In genomic region chr17:34188010-34188409, GRCm38 (mm10) we compare ENCODE assay signal across 8 mouse cellular contexts. TPM values are rescaled to one million over a fixed set of nuclear protein-coding genes. Genes with fewer than 3 reads are reported as not detected.
DNase-seq lines count a peak whose midpoint lies in the region; ATAC-seq lines count a peak whose summit lies in the region.

No protein-coding gene starts in this region.

- intact Hi-C loops in left cerebral cortex, postnatal 36 days (cut with DNase I) = no loop called here

- H3K36me3 ChIP-seq in kidney, embryonic 16.5 days (ENCODE audit: insufficient read depth, low read length) = no peaks in the 10 kb centered on the region
- H3K36me3 ChIP-seq in heart, embryonic 11.5 days (ENCODE audit: control insufficient read depth, insufficient read depth, low read length) = no peaks in the 10 kb centered on the region
- H3K36me3 ChIP-seq in neural tube, embryonic 15.5 days = no peaks in the 10 kb centered on the region

- H3K9ac ChIP-seq in kidney, embryonic 16.5 days (replicated peaks; ENCODE audit: low read length) = peak overlapping the region; percentile 61
- peak overlapping the region; percentile 60 for H3K9ac ChIP-seq in heart, embryonic 11.5 days (ENCODE audit: low read depth, low read length)
- peak overlapping the region; percentile 47 for H3K9ac ChIP-seq in neural tube, embryonic 15.5 days (replicated peaks)

- peak overlapping the region; percentile 51 for H3K4me3 ChIP-seq in kidney, embryonic 16.5 days (ENCODE audit: low read length)
- H3K4me3 ChIP-seq in heart, embryonic 11.5 days (ENCODE audit: low read depth, low read length) = peak overlapping the region; percentile 44
- H3K4me3 ChIP-seq in neural tube, embryonic 15.5 days (replicated peaks) = peak overlapping the region; percentile 52

- no peak for ATAC-seq in kidney, embryonic 16.5 days (ENCODE audit: low FRiP score, low TSS enrichment)
- no peak; the same call in 1 of the 2 replicates for ATAC-seq in heart, embryonic 11.5 days (replicated peaks; ENCODE audit: insufficient number of reproducible peaks, low FRiP score, low TSS enrichment)
- ATAC-seq in neural tube, embryonic 15.5 days (ENCODE audit: low FRiP score) = no peak

- peak overlapping the region; percentile 95 for H3K4me2 ChIP-seq in kidney, embryonic 16.5 days (replicated peaks; ENCODE audit: low read depth, low read length)
- H3K4me2 ChIP-seq in heart, embryonic 11.5 days = peak overlapping the region; percentile 81
- peak overlapping the region; percentile 93 for H3K4me2 ChIP-seq in neural tube, embryonic 15.5 days

- H3K4me1 ChIP-seq in kidney, embryonic 16.5 days (ENCODE audit: insufficient read depth, low read length) = peaks cover 6% of the 10 kb centered on the region
- peaks cover 7% of the 10 kb centered on the region; the same call in 1 of the 2 replicates for H3K4me1 ChIP-seq in heart, embryonic 11.5 days (ENCODE audit: control insufficient read depth, insufficient read depth, low read length)
- H3K4me1 ChIP-seq in neural tube, embryonic 15.5 days = peaks cover 18% of the 10 kb centered on the region

- no peak for DNase-seq in kidney, postnatal 25 days
- DNase-seq in adipocyte (ENCODE audit: low spot score) (peak; percentile 16), liver (peak; percentile 14)
- DNase-seq in ovary, postnatal 10 days (ENCODE audit: low spot score) = no peak
- DNase-seq in left cerebral cortex, postnatal 36 days (ENCODE audit: low spot score in 2 of 2) = no peak

- no peak overlapping the region for H3K27ac ChIP-seq in kidney, embryonic 16.5 days (ENCODE audit: low read length)
- no peak overlapping the region for H3K27ac ChIP-seq in heart, embryonic 11.5 days (ENCODE audit: low read depth, low read length)
- H3K27ac ChIP-seq in neural tube, embryonic 15.5 days (replicated peaks) = peak overlapping the region; percentile 23; the same call in 1 of the 2 replicates

- H3K27me3 ChIP-seq in kidney, embryonic 16.5 days (ENCODE audit: insufficient read depth, low read length) = peaks cover 33% of the 10 kb centered on the region
- H3K27me3 ChIP-seq in heart, embryonic 11.5 days (ENCODE audit: control insufficient read depth, insufficient read depth, low read length) = peaks cover 78% of the 10 kb centered on the region
- peaks cover 88% of the 10 kb centered on the region for H3K27me3 ChIP-seq in neural tube, embryonic 15.5 days (replicated peaks)

- H3K9me3 ChIP-seq in kidney, embryonic 16.5 days (ENCODE audit: low read length) = no peaks in the 10 kb centered on the region
- H3K9me3 ChIP-seq in heart, embryonic 11.5 days (replicated peaks; ENCODE audit: control insufficient read depth, low read length) = no peaks in the 10 kb centered on the region
- H3K9me3 ChIP-seq in neural tube, embryonic 15.5 days (replicated peaks) = no peaks in the 10 kb centered on the region

- WGBS in kidney, embryonic 16.5 days = 3% methylated on average over 20 of the region's 20 CpGs
- WGBS in heart, embryonic 11.5 days (ENCODE audit: insufficient replicate concordance) = 5% methylated on average over 20 of the region's 20 CpGs
- 3% methylated on average over 16 of the region's 20 CpGs for WGBS in neural tube, embryonic 15.5 days

RNA-seq across cellular contexts. Expression of gene Psmb9, which starts 0.4 kb away (rescaled TPM):
- polyA plus RNA-seq in kidney, embryonic 16.5 days (2015; fragmentation: Nextera tagmentation; extraction: Ambion mirVana) = 2.0 and 2.4 TPM in 2 replicates
- polyA plus RNA-seq in heart, embryonic 11.5 days (2014; fragmentation: Nextera tagmentation; extraction: Ambion mirVana) = 0.42 and 0.59 TPM in 2 replicates
- polyA plus RNA-seq in neural tube, embryonic 15.5 days (2015; fragmentation: Nextera tagmentation; extraction: Ambion mirVana) = 2.1 and 35.0 TPM in 2 replicates
- total RNA-seq in left cerebral cortex, postnatal 36 days (2021) = 1 to 10 TPM in 1 of 2 experiments, under 1 TPM in 1; 0.77 to 1.1 TPM

RNA-seq across cellular contexts. Expression of gene Tap1, which starts 0.7 kb away (rescaled TPM):
- polyA plus RNA-seq in kidney, embryonic 16.5 days (2015; fragmentation: Nextera tagmentation; extraction: Ambion mirVana) = 4.7 and 5.5 TPM in 2 replicates
- 0.63 and 0.86 TPM in 2 replicates for polyA plus RNA-seq in heart, embryonic 11.5 days (2014; fragmentation: Nextera tagmentation; extraction: Ambion mirVana)
- polyA plus RNA-seq in neural tube, embryonic 15.5 days (2015; fragmentation: Nextera tagmentation; extraction: Ambion mirVana) = 3.5 and 12.0 TPM in 2 replicates
- 1 to 10 TPM; 1.9 to 2.0 TPM for total RNA-seq in left cerebral cortex, postnatal 36 days (2021)

RNA-seq across cellular contexts. Expression of gene Psmb8, which starts 9.5 kb away (rescaled TPM):
- 6.4 and 7.2 TPM in 2 replicates for polyA plus RNA-seq in kidney, embryonic 16.5 days (2015; fragmentation: Nextera tagmentation; extraction: Ambion mirVana)
- 1.5 and 2.5 TPM in 2 replicates for polyA plus RNA-seq in heart, embryonic 11.5 days (2014; fragmentation: Nextera tagmentation; extraction: Ambion mirVana)
- polyA plus RNA-seq in neural tube, embryonic 15.5 days (2015; fragmentation: Nextera tagmentation; extraction: Ambion mirVana) = 3.8 and 80.4 TPM in 2 replicates
- 1 to 10 TPM; 2.1 to 3.4 TPM for total RNA-seq in left cerebral cortex, postnatal 36 days (2021)

RNA-seq across cellular contexts. Expression of gene Tap2, which starts 15.3 kb away (rescaled TPM):
- polyA plus RNA-seq in kidney, embryonic 16.5 days (2015; fragmentation: Nextera tagmentation; extraction: Ambion mirVana) = 5.2 and 5.8 TPM in 2 replicates
- polyA plus RNA-seq in heart, embryonic 11.5 days (2014; fragmentation: Nextera tagmentation; extraction: Ambion mirVana) = 0.44 and 1.4 TPM in 2 replicates
- 1.9 and 15.0 TPM in 2 replicates for polyA plus RNA-seq in neural tube, embryonic 15.5 days (2015; fragmentation: Nextera tagmentation; extraction: Ambion mirVana)
- total RNA-seq in left cerebral cortex, postnatal 36 days (2021) = 1 to 10 TPM; 6.6 to 7.7 TPM

RNA-seq across cellular contexts. Expression of gene H2-DMb1, which starts 35.1 kb away (rescaled TPM):
- polyA plus RNA-seq in kidney, embryonic 16.5 days (2015; fragmentation: Nextera tagmentation; extraction: Ambion mirVana) = 7.2 and 8.6 TPM in 2 replicates
- polyA plus RNA-seq in heart, embryonic 11.5 days (2014; fragmentation: Nextera tagmentation; extraction: Ambion mirVana) = 0.27 and 0.29 TPM in 2 replicates
- polyA plus RNA-seq in neural tube, embryonic 15.5 days (2015; fragmentation: Nextera tagmentation; extraction: Ambion mirVana) = 0.29 and 4.2 TPM in 2 replicates
- total RNA-seq in left cerebral cortex, postnatal 36 days (2021) = 1 to 10 TPM in 1 of 2 experiments, under 1 TPM in 1; 0.94 to 1.1 TPM

Comparison
In these comparisons a context has a peak if more than half of its experiments do, and no peak if none do; other contexts are left out.
1. DNase-seq: peak in adipocyte (single experiment) and liver (single experiment); none in kidney, postnatal 25 days (0 of 2), ovary, postnatal 10 days (single experiment) and left cerebral cortex, postnatal 36 days (0 of 2).
2. Peak in every context shown above with its lines, with median percentiles within 50 percentile points of each other: H3K4me2 ChIP-seq, H3K4me3 ChIP-seq and H3K9ac ChIP-seq.